In genomic region chr10:17589136-17589535, GRCm38 (mm10) we compare ENCODE assay signal across 1 mouse cellular context.
TF ChIP-seq lines count a peak whose summit lies in the region.

No protein-coding gene starts in this region.

TF ChIP-seq in CH12.LX, 34 proteins besides CTCF, POLR2A, EP300 and RAD21 (continued from another document):
- no peak for TF ChIP-seq PAX5 (IDR thresholded peaks at IDR 0.05; ENCODE audit: low read length)
